Mouse (Mus musculus): ENCODE measurements around the gene Acsl3. TPM values are rescaled to one million over a fixed set of nuclear protein-coding genes. Genes with fewer than 3 reads are reported as not detected.

Gene Acsl3
- polyA plus RNA-seq, 1 experiment from 2014 or later, result 81.5 TPM

DNA sequence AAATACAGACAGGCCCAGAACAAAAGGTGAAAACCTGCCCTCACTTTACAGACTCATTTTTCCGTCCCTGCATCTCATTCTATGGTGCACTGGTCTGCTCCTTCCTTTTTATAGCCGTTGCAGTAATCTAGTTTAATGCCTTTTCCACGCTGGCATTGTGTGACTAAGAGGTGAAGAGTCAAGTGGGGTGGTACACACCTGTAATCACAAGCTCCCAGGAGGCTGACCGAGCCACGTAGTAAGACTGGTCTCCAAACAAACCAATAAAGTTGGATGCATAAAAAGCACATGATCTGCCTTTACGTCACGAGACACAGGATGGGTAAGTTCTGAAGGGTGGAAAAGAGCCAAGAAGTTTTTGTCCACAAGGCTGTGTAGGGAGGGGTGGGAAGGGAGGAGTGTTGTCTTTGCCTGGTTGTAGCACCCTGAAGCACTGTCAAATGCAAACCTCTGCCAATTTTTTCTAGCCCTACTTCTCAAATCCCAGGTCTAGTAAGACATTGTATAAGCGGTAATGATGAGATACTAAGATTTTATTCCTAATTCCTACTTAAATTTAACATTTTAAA lies 10.2 kb upstream of the Acsl3 start:
- no peaks in the 10 kb centered on the region for H3K36me3 ChIP-seq (ENCODE audit: control insufficient read depth, insufficient read depth, low read length)
- no peak overlapping the region for H3K9ac ChIP-seq (ENCODE audit: low read length)
- H3K4me2 ChIP-seq (ENCODE audit: low read length), result no peak overlapping the region
- H3K27me3 ChIP-seq (replicated peaks; ENCODE audit: control insufficient read depth, insufficient read depth, low read length), result no peaks in the 10 kb centered on the region
- H3K9me3 ChIP-seq (replicated peaks; ENCODE audit: control insufficient read depth, low read length), result no peaks in the 10 kb centered on the region
- H3K27ac ChIP-seq (ENCODE audit: low read depth, low read length), result no peak overlapping the region
- H3K4me1 ChIP-seq (ENCODE audit: control insufficient read depth, insufficient read depth, low read length), result no peaks in the 10 kb centered on the region
- DNase-seq (ENCODE audit: low spot score) (no peak), ATAC-seq (no peak)
- 73% methylated on average over 8 of the region's 8 CpGs for WGBS
- no peak overlapping the region for H3K4me3 ChIP-seq (ENCODE audit: low read depth, low read length)

- ATAC-seq, result no peak
- Histone ChIP-seq H3K4me1 (ENCODE audit: control insufficient read depth, insufficient read depth, low read length) (no peaks in the 10 kb centered on the region), H3K9me3 (replicated peaks; ENCODE audit: control insufficient read depth, low read length) (no peaks in the 10 kb centered on the region), H3K4me3 (ENCODE audit: low read depth, low read length) (no peak overlapping the region), H3K27me3 (replicated peaks; ENCODE audit: control insufficient read depth, insufficient read depth, low read length) (no peaks in the 10 kb centered on the region), H3K36me3 (ENCODE audit: control insufficient read depth, insufficient read depth, low read length) (no peaks in the 10 kb centered on the region), H3K9ac (ENCODE audit: low read length) (no peak overlapping the region), H3K4me2 (ENCODE audit: low read length) (no peak overlapping the region), H3K27ac (ENCODE audit: low read depth, low read length) (no peak overlapping the region)
- 51% methylated on average over 6 of the region's 6 CpGs for WGBS
- DNase-seq (ENCODE audit: low spot score), result peak; percentile 4
These were observed 8.2 kb upstream of the Acsl3 start for GRCm38 (mm10) chr1:78649269-78650061.

DNA sequence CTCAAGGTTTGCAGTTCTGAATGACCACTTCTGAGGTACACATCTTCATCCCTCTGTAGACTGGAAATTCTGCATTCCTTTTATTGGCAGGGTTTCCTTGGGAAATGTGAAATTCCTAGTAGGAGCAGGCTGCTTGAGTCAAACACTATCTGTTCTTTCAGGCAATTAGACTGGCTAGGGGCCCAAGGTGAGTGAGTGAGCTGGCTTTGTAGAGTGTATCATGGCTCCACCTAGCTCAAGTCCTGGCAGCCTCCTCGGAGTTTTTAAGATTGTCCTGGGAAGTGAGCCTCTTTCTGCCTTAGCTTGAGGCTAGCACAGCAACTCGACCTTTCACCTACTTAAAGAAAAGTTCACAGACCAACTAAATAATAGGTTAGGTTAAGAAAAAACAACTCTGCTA lies 1.2 kb upstream of the Acsl3 start:
- DNase-seq (ENCODE audit: low spot score), result no peak

DNA sequence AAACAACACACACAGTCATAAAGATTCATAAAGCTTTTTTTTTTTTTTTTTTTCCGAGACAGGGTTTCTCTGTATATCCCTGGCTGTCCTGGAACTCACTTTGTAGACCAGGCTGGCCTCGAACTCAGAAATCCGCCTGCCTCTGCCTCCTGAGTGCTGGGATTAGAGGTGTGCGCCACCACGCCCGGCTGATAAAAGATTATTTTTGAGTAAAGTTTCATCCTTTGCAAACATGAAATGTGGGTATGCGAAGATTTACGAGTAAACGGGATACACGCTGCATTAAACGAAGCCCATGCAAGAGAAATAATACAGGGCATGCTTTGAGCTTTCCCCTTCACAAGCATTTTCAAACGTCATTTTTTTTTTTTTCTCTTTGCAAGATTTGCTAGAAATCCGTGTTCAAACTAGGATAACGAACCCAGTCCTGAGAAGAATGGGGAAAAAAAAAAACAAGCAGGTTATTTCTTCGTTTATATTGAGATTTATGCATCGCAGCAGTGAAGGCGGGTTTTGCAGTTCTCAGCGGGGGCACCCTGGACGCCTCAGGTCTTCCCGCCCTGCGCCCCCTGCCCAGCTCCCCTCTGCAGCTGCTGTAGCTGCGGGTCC lies 500 bp upstream of the Acsl3 start:
- DNase-seq (ENCODE audit: low spot score) (no peak), ATAC-seq (no peak)
- Histone ChIP-seq H3K9me3 (replicated peaks; ENCODE audit: control insufficient read depth, low read length) (no peaks in the 10 kb centered on the region), H3K4me1 (ENCODE audit: control insufficient read depth, insufficient read depth, low read length) (peaks cover 17% of the 10 kb centered on the region), H3K4me3 (ENCODE audit: low read depth, low read length) (peak overlapping the region; percentile 99), H3K4me2 (ENCODE audit: low read length) (peak overlapping the region; percentile 56), H3K27ac (ENCODE audit: low read depth, low read length) (peak overlapping the region; percentile 98), H3K27me3 (replicated peaks; ENCODE audit: control insufficient read depth, insufficient read depth, low read length) (no peaks in the 10 kb centered on the region), H3K9ac (ENCODE audit: low read length) (peak overlapping the region; percentile 97), H3K36me3 (ENCODE audit: control insufficient read depth, insufficient read depth, low read length) (no peaks in the 10 kb centered on the region)
- WGBS, result 26% methylated on average over 22 of the region's 22 CpGs

More for the DNA sequence above, 1.2 kb upstream of the Acsl3 start:
- WGBS, result 16% methylated on average over 2 of the region's 2 CpGs
- no peaks in the 10 kb centered on the region for H3K36me3 ChIP-seq (ENCODE audit: control insufficient read depth, insufficient read depth, low read length)
- H3K27ac ChIP-seq (ENCODE audit: low read depth, low read length), result no peak overlapping the region
- peaks cover 17% of the 10 kb centered on the region for H3K4me1 ChIP-seq (ENCODE audit: control insufficient read depth, insufficient read depth, low read length)
- no peak overlapping the region for H3K9ac ChIP-seq (ENCODE audit: low read length)
- H3K27me3 ChIP-seq (replicated peaks; ENCODE audit: control insufficient read depth, insufficient read depth, low read length), result no peaks in the 10 kb centered on the region
- no peak overlapping the region for H3K4me2 ChIP-seq (ENCODE audit: low read length)
- no peaks in the 10 kb centered on the region for H3K9me3 ChIP-seq (replicated peaks; ENCODE audit: control insufficient read depth, low read length)
- no peak for ATAC-seq
- no peak overlapping the region for H3K4me3 ChIP-seq (ENCODE audit: low read depth, low read length)

DNA sequence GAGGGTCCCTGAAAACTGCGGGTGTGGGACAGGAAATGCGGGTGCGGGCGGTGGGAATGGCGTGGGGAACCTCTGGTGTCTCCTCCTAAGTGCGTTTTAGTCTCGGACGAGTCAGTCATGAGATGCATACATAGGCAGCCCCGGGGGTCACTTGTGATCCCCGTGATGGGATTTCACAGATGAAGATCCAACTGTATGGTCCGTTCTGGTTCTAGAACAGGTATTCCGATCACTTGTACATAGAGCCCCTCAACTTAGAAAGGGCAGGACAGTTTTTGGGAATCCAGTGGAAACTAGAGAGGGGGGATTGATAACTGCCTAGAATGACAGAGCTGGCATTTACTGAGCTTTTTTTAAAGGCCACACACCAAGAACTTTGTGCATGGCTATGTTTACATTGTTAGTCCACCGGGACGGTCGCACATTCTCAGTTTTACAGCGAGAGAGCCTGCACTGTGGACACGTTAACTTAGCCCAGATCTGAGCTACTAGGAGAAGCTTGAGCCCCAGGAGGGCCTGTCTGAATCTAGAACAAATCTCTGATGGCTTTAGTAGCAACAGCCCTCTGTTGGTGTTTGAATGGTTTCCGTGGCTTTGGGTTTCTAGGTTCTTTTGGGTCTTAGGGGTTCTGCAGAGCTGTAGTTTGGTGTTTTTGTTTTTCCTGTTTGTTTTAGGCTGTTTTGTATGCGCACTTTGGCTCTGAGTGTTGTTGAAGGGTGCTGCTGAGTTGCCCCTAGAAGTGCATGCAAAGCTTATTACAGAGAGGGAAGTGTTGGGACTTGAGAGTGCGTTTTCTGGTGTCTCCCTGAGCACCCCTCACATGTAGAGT lies 1.0 kb downstream of the Acsl3 start:
- peak overlapping the region; percentile 56 for H3K4me2 ChIP-seq (ENCODE audit: low read length)
- H3K4me3 ChIP-seq (ENCODE audit: low read depth, low read length), result peak overlapping the region; percentile 99
- no peaks in the 10 kb centered on the region for H3K27me3 ChIP-seq (replicated peaks; ENCODE audit: control insufficient read depth, insufficient read depth, low read length)
- 2% methylated on average over 19 of the region's 20 CpGs for WGBS
- H3K36me3 ChIP-seq (ENCODE audit: control insufficient read depth, insufficient read depth, low read length), result no peaks in the 10 kb centered on the region
- H3K4me1 ChIP-seq (ENCODE audit: control insufficient read depth, insufficient read depth, low read length), result peaks cover 19% of the 10 kb centered on the region
- DNase-seq (ENCODE audit: low spot score), result peak; percentile 28
- peak overlapping the region; percentile 98 for H3K27ac ChIP-seq (ENCODE audit: low read depth, low read length)
- no peaks in the 10 kb centered on the region for H3K9me3 ChIP-seq (replicated peaks; ENCODE audit: control insufficient read depth, low read length)
- H3K9ac ChIP-seq (ENCODE audit: low read length), result peak overlapping the region; percentile 97
- ATAC-seq, result no peak; the same call in 1 of the 2 replicates

DNA sequence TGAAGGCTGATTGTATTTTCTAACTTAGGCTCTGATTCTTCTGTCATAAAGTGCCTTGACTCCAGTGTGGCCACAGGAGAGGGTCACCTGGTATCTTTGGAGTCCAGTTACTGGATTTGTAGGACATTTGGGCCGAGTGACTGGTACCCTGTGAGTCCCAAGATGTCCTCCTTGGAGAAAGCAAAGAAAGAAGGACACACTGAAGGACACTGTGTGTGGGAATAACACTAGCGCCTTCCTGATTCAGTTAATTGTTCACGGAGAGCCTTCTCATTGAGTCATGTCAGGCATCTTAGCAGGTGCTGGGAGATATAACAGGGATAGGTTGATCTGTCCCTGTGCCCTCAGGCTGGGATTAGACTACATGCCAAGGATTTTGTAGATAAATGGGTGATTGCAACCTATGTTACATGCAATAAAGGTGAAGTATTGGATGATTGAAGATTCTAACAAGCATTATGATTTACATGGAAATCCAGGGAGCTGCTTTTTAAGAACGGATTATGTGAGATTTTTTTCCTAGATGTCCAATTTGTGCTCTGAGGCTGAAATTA lies 1.7 kb downstream of the Acsl3 start:
- Histone ChIP-seq H3K27me3 (replicated peaks; ENCODE audit: control insufficient read depth, insufficient read depth, low read length) (no peaks in the 10 kb centered on the region), H3K4me1 (ENCODE audit: control insufficient read depth, insufficient read depth, low read length) (peaks cover 19% of the 10 kb centered on the region), H3K9ac (ENCODE audit: low read length) (peak overlapping the region; percentile 97), H3K36me3 (ENCODE audit: control insufficient read depth, insufficient read depth, low read length) (peaks cover 2% of the 10 kb centered on the region; the same call in 1 of the 2 replicates), H3K9me3 (replicated peaks; ENCODE audit: control insufficient read depth, low read length) (no peaks in the 10 kb centered on the region), H3K4me3 (ENCODE audit: low read depth, low read length) (peak overlapping the region; percentile 99), H3K27ac (ENCODE audit: low read depth, low read length) (no peak overlapping the region), H3K4me2 (ENCODE audit: low read length) (peak overlapping the region; percentile 56)
- WGBS, result 27% methylated on average over 4 of the region's 4 CpGs
- ATAC-seq (no peak), DNase-seq (ENCODE audit: low spot score) (peak; percentile 15)

DNA sequence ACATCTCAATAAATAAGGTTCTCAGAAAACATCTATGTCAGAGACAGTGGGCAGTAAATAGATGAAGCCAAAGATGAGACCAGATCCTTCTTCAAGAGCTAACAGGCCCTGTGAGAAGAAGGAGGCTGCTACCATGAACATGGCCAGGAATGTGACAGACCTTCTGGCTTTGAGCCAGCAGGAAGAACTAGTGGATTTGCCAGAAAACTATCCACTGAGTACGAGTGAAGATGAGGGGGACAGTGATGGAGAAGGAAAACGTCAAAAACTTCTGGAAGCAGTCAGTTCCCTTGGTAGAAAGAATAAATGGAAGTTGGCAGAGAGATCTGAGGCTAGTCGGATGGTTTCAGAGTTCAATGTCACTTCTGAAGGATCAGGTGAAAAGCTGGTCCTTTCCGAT lies 6.7 kb downstream of the Acsl3 start:
- Histone ChIP-seq H3K9me3 (replicated peaks; ENCODE audit: control insufficient read depth, low read length) (no peaks in the 10 kb centered on the region), H3K27ac (ENCODE audit: low read depth, low read length) (no peak overlapping the region), H3K9ac (ENCODE audit: low read length) (no peak overlapping the region), H3K4me3 (ENCODE audit: low read depth, low read length) (no peak overlapping the region), H3K36me3 (ENCODE audit: control insufficient read depth, insufficient read depth, low read length) (peaks cover 41% of the 10 kb centered on the region), H3K27me3 (replicated peaks; ENCODE audit: control insufficient read depth, insufficient read depth, low read length) (no peaks in the 10 kb centered on the region), H3K4me2 (ENCODE audit: low read length) (no peak overlapping the region), H3K4me1 (ENCODE audit: control insufficient read depth, insufficient read depth, low read length) (peaks cover 13% of the 10 kb centered on the region)
- ATAC-seq, result no peak
- WGBS, result 92% methylated on average over 4 of the region's 4 CpGs
- no peak for DNase-seq (ENCODE audit: low spot score)

DNA sequence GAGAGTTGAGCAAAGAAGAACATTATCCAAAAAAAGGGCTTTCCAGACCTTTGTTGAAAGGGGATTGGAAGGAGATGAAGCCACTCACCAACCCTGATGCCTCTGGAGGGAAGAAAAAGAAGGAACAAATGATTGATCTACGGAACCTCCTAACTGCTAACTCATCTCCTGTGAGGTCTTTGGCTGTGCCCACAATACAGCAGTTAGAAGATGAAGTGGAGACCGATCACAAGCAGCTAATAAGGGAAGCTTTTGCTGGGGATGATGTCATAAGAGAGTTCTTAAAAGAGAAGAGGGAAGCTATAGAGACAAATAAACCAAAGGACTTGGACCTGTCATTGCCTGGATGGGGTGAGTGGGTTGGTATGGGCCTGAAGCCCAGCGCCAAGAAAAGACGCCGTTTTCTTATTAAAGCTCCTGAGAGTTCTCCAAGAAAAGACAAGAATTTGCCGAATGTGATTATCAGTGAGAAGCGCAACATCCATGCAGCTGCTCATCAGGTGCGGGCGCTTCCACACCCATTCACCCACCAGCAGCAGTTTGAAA lies 8.4 kb downstream of the Acsl3 start:
- Histone ChIP-seq H3K4me1 (ENCODE audit: control insufficient read depth, insufficient read depth, low read length) (peaks cover 6% of the 10 kb centered on the region), H3K9ac (ENCODE audit: low read length) (no peak overlapping the region), H3K27ac (ENCODE audit: low read depth, low read length) (no peak overlapping the region), H3K4me2 (ENCODE audit: low read length) (no peak overlapping the region), H3K27me3 (replicated peaks; ENCODE audit: control insufficient read depth, insufficient read depth, low read length) (no peaks in the 10 kb centered on the region), H3K4me3 (ENCODE audit: low read depth, low read length) (no peak overlapping the region), H3K9me3 (replicated peaks; ENCODE audit: control insufficient read depth, low read length) (no peaks in the 10 kb centered on the region), H3K36me3 (ENCODE audit: control insufficient read depth, insufficient read depth, low read length) (peaks cover 41% of the 10 kb centered on the region)
- 95% methylated on average over 9 of the region's 9 CpGs for WGBS
- ATAC-seq (no peak), DNase-seq (ENCODE audit: low spot score) (no peak)
